Mouse (Mus musculus) ES-Bruce4 (cell line): Measurements from ENCODE around the gene Lrch4.

Experiments used
- CTCF ChIP-seq: IDR thresholded peaks from one replicate; pipeline ENCODE4 v1.8.1; 2011; ENCODE audit warnings: low read depth, low read length
- EP300 ChIP-seq: IDR thresholded peaks from 2 replicates; pipeline ENCODE4 v1.6.1; 2011; ENCODE audit warnings: low read depth, low read length; ENCODE audit not compliant: insufficient read depth
- POLR2A ChIP-seq: IDR thresholded peaks from one replicate; pipeline ENCODE4 v1.8.1; 2011; ENCODE audit warnings: low read length; ENCODE audit not compliant: insufficient read depth

DNA sequence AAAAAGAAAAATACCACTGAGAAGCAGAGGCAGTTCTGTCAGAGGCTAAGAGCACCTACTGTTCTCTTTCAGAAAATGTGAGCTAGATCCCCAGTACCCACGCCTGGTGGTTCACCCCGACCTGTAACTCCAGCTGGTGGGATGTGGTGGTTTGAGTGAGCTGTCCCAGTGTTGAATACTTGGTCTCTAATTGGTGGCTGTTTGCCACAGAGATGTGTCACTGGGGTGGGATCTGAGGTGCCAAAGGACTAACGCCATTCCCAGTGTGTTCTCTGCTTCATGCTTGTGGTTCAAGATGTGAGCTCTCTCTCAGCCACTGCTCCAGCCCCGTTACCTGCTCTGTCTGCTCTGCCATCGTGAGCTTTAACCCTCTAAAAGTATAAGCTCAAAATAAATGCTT lies 38.4 kb upstream of the Lrch4 start:
- TF ChIP-seq CTCF = no peak
- no peak for TF ChIP-seq POLR2A
- TF ChIP-seq EP300 = no peak
